Mouse (Mus musculus) MEL (cell line): ENCODE results near the gene Gm20388. TPM values are rescaled to one million over a fixed set of nuclear protein-coding genes. Genes with fewer than 3 reads are reported as not detected.

Source experiments
- DNase-seq: peaks from one replicate; pipeline ENCODE4 v3.0.0; 2011; ENCODE audit warnings: low read depth, low spot score
- H3K27ac ChIP-seq: 2 replicates; pipeline ENCODE4 v1.5.1; 2012; ENCODE audit warnings: low read depth, mild to moderate bottlenecking, control low read depth, low read length, moderate library complexity; ENCODE audit not compliant: control insufficient read depth
- H3K27me3 ChIP-seq, 2 experiments: fragments of 150-350 bp in 1 of 2; sonication (generic) in 1 of 2; 2 replicates each; pipeline ENCODE4 v1.6.1; 2012; ENCODE audit warnings: low read length in 2 of 2, mild to moderate bottlenecking in 2 of 2, improper control_type of control experiment in 1 of 2, moderate library complexity in 1 of 2; ENCODE audit not compliant: insufficient read depth in 2 of 2, control insufficient read depth in 1 of 2
- H3K36me3 ChIP-seq, 2 experiments: 2 replicates each; pipeline ENCODE4 v1.6.1; 2012 to 2014; ENCODE audit warnings: low read length in 2 of 2, improper control_type of control experiment in 1 of 2, inconsistent platforms in 1 of 2, mild to moderate bottlenecking in 1 of 2; ENCODE audit not compliant: insufficient read depth in 2 of 2, control insufficient read depth in 1 of 2
- H3K4me1 ChIP-seq, 2 experiments: fragments of 150-350 bp in 1 of 2; sonication (generic) in 1 of 2; 2 replicates each; pipeline ENCODE4 v1.6.1; 2012; ENCODE audit warnings: low read length in 2 of 2, improper control_type of control experiment in 1 of 2, mild to moderate bottlenecking in 1 of 2; ENCODE audit not compliant: insufficient read depth in 2 of 2, control insufficient read depth in 1 of 2
- H3K4me3 ChIP-seq, 2 experiments: fragments of 150-350 bp in 1 of 2; sonication (generic) in 1 of 2; 2 replicates each; pipeline ENCODE4 v1.5.1; 2012; ENCODE audit warnings: low read depth in 2 of 2, low read length in 2 of 2, mild to moderate bottlenecking in 2 of 2, moderate library complexity in 2 of 2, control low read depth in 1 of 2, improper control_type of control experiment in 1 of 2; ENCODE audit not compliant: control insufficient read depth in 1 of 2, insufficient read depth in 1 of 2
- H3K79me2 ChIP-seq: 2 replicates; pipeline ENCODE4 v1.6.1; 2012; ENCODE audit warnings: mild to moderate bottlenecking, low read length, moderate library complexity; ENCODE audit not compliant: control insufficient read depth, poor library complexity, insufficient read depth
- H3K9ac ChIP-seq: 2 replicates; pipeline ENCODE4 v1.6.1; 2012; ENCODE audit warnings: low read depth, mild to moderate bottlenecking, control low read depth, low read length, moderate library complexity; ENCODE audit not compliant: control insufficient read depth, poor library complexity, severe bottlenecking
- H3K9me3 ChIP-seq: fragments of 150-350 bp; sonication (generic); replicated peaks from 2 replicates; pipeline ENCODE4 v1.6.1; 2012; ENCODE audit warnings: mild to moderate bottlenecking, low read length, improper control_type of control experiment, moderate library complexity; ENCODE audit not compliant: insufficient read depth
- CHD1 ChIP-seq: IDR thresholded peaks from 2 replicates; pipeline ENCODE4 v1.6.1; 2012; ENCODE audit warnings: low read depth, mild to moderate bottlenecking, inconsistent platforms, low read length, improper control_type of control experiment
- CHD2 ChIP-seq: IDR thresholded peaks from 2 replicates; pipeline ENCODE4 v1.6.1; 2011; ENCODE audit warnings: low read length, improper control_type of control experiment
- CTCF ChIP-seq, 3 experiments: IDR thresholded peaks in 2 of 3; conservative IDR thresholded peaks in 1 of 3; 2 replicates each; pipeline ENCODE4 v1.5.1; 2011 to 2012; ENCODE audit warnings: low read length in 3 of 3, low read depth in 2 of 3, mild to moderate bottlenecking in 2 of 3, improper control_type of control experiment in 1 of 3, inconsistent platforms in 1 of 3, mixed read lengths in 1 of 3, moderate library complexity in 1 of 3; ENCODE audit not compliant: control insufficient read depth in 1 of 3, insufficient read depth in 1 of 3, poor library complexity in 1 of 3, severe bottlenecking in 1 of 3
- E2F4 ChIP-seq: IDR thresholded peaks from 2 replicates; pipeline ENCODE4 v1.6.1; 2011; ENCODE audit warnings: low read depth, low read length, improper control_type of control experiment, borderline replicate concordance
- EP300 ChIP-seq, 2 experiments: IDR thresholded peaks; 2 replicates each; pipeline ENCODE4 v1.6.1; 2011; ENCODE audit warnings: improper control_type of control experiment in 2 of 2, low read length in 2 of 2, low read depth in 1 of 2, mild to moderate bottlenecking in 1 of 2
- ETS1 ChIP-seq: IDR thresholded peaks from 2 replicates; pipeline ENCODE4 v1.6.1; 2012; ENCODE audit warnings: low read depth, mild to moderate bottlenecking, inconsistent platforms, low read length, improper control_type of control experiment, moderate library complexity
- GATA1 ChIP-seq: IDR thresholded peaks from 2 replicates; pipeline ENCODE4 v1.6.1; 2011; ENCODE audit warnings: low read depth, low read length, improper control_type of control experiment
- JUND ChIP-seq: IDR thresholded peaks from 2 replicates; pipeline ENCODE4 v1.6.1; 2011; ENCODE audit warnings: low read depth, mild to moderate bottlenecking, improper control_type of control experiment, low read length
- MAFK ChIP-seq: IDR thresholded peaks from 2 replicates; pipeline ENCODE4 v1.6.1; 2011; ENCODE audit warnings: low read depth, mild to moderate bottlenecking, low read length, improper control_type of control experiment, borderline replicate concordance
- MAX ChIP-seq: IDR thresholded peaks from 2 replicates; pipeline ENCODE4 v1.6.1; 2011; ENCODE audit warnings: low read length, improper control_type of control experiment
- MAZ ChIP-seq: IDR thresholded peaks from 2 replicates; pipeline ENCODE4 v1.6.1; 2012; ENCODE audit warnings: low read depth, mild to moderate bottlenecking, inconsistent platforms, low read length, improper control_type of control experiment
- MEF2A ChIP-seq: IDR thresholded peaks from 2 replicates; pipeline ENCODE4 v1.6.1; 2014; ENCODE audit warnings: low read depth, mild to moderate bottlenecking, inconsistent platforms, low read length, improper control_type of control experiment; ENCODE audit not compliant: poor library complexity, insufficient replicate concordance, severe bottlenecking; ENCODE audit errors: extremely low read depth
- MXI1 ChIP-seq: IDR thresholded peaks from 2 replicates; pipeline ENCODE4 v1.6.1; 2011; ENCODE audit warnings: mild to moderate bottlenecking, low read depth, low read length, improper control_type of control experiment
- MYB ChIP-seq: IDR thresholded peaks from 2 replicates; pipeline ENCODE4 v1.6.1; 2011; ENCODE audit warnings: mild to moderate bottlenecking, low read depth, low read length, improper control_type of control experiment
- MYC ChIP-seq: IDR thresholded peaks from 2 replicates; pipeline ENCODE4 v1.6.1; 2011; ENCODE audit warnings: low read depth, mild to moderate bottlenecking, low read length, improper control_type of control experiment, moderate library complexity
- NRF1 ChIP-seq: IDR thresholded peaks from 2 replicates; pipeline ENCODE4 v1.6.1; 2014; ENCODE audit warnings: low read depth, mild to moderate bottlenecking, inconsistent platforms, low read length, improper control_type of control experiment, moderate library complexity; ENCODE audit not compliant: poor library complexity, insufficient read depth, severe bottlenecking
- POLR2AphosphoS5 ChIP-seq: IDR thresholded peaks from 2 replicates; pipeline ENCODE4 v1.6.1; 2012; ENCODE audit warnings: low read depth, borderline replicate concordance, mild to moderate bottlenecking, inconsistent platforms, low read length, moderate library complexity, mixed read lengths
- TCF12 ChIP-seq: IDR thresholded peaks from 2 replicates; pipeline ENCODE4 v1.6.1; 2014; ENCODE audit warnings: low read depth, mild to moderate bottlenecking, inconsistent platforms, low read length, improper control_type of control experiment, moderate library complexity
- USF1 ChIP-seq: IDR thresholded peaks from 2 replicates; pipeline ENCODE4 v1.6.1; 2014; ENCODE audit warnings: low read depth, mild to moderate bottlenecking, inconsistent platforms, low read length, improper control_type of control experiment, moderate library complexity
- ZC3H11A ChIP-seq: IDR thresholded peaks from 2 replicates; pipeline ENCODE4 v1.6.1; 2012; ENCODE audit warnings: low read depth, mild to moderate bottlenecking, inconsistent platforms, low read length, improper control_type of control experiment
- ZKSCAN1 ChIP-seq: IDR thresholded peaks from 2 replicates; pipeline ENCODE4 v1.6.1; 2012; ENCODE audit warnings: low read depth, mild to moderate bottlenecking, inconsistent platforms, low read length, improper control_type of control experiment, moderate library complexity
- ZMIZ1 ChIP-seq: IDR thresholded peaks from 2 replicates; pipeline ENCODE4 v1.6.1; 2012; ENCODE audit warnings: low read depth, mild to moderate bottlenecking, inconsistent platforms, low read length, improper control_type of control experiment, moderate library complexity
- ZNF384 ChIP-seq: IDR thresholded peaks from 2 replicates; pipeline ENCODE4 v1.6.1; 2012; ENCODE audit warnings: low read depth, mild to moderate bottlenecking, inconsistent platforms, low read length, improper control_type of control experiment
- polyA plus RNA-seq, 2 experiments: library from polyadenylated mRNA; stranded (reverse) in 1 of 2; unstranded in 1 of 2; fragments of >175 nt in 1 of 2; fragments of >200 nt in 1 of 2; gene quantifications; 2 replicates each; pipeline versions ENCODE4 v1.2.1 to v1.2.4; 2012; ENCODE audit warnings: low replicate concordance in 2 of 2, low read depth in 1 of 2; ENCODE audit not compliant: insufficient read length in 2 of 2, insufficient read depth in 1 of 2, missing spikeins in 1 of 2
- total RNA-seq: library from RNA; depleted of rRNA; stranded (reverse); fragments of 300-350 nt; gene quantifications from 2 replicates; pipeline ENCODE4 v1.2.3, GENCODE M21; 2012

Gm20388 gene
- total and polyA plus RNA-seq, 3 experiments = 11.1 to 17.8 TPM; not detected in 1

DNA sequence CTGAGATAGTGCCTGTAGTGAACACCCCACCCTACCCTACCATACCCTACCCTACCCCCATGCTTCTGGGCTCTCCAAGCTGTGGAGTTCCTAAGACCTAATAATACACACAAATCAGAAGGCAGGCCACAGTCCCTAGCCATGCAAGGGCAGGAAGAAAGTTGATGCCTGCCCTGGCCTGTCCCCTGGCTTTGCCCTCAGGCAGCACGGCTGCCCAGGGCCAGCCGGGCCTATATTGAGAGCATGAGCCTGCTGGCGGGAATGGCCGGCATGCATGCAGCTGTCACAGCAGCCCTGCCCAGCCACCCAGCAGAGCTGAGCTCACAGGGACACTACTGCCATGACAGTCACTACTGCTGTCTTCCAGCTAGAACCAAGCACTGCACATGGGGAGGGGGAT lies 3972.5 kb downstream of the Gm20388 start:
- peaks cover 0 to 2% of the 10 kb centered on the region in 2 experiments; a peak in 1 of 4 replicates for H3K4me1 ChIP-seq
- H3K9ac ChIP-seq = no peak overlapping the region
- no peaks in the 10 kb centered on the region for H3K9me3 ChIP-seq
- peaks cover 2 to 5% of the 10 kb centered on the region in 2 experiments; a peak in 2 of 4 replicates for H3K27me3 ChIP-seq
- DNase-seq = no peak
- no peaks in the 10 kb centered on the region; a peak in 1 of 4 replicates for H3K36me3 ChIP-seq
- H3K27ac ChIP-seq = no peak overlapping the region
- H3K4me3 ChIP-seq = no peak overlapping the region
- H3K79me2 ChIP-seq = no peaks in the 10 kb centered on the region
- TF ChIP-seq EP300 (IDR thresholded peaks at IDR 0.05; ENCODE audit: low read depth in 1 of 2, low read length in 2 of 2) (no peak), GATA1 (no peak), ZNF384 (no peak), NRF1 (no peak), ZKSCAN1 (no peak), MAZ (no peak), JUND (no peak), ZMIZ1 (no peak), CHD2 (no peak), MEF2A (no peak), POLR2AphosphoS5 (no peak), ZC3H11A (no peak), MXI1 (no peak), MYB (no peak), ETS1 (no peak)

GRCm38 (mm10) chr8:123884721-123885565 lies 3974.3 kb downstream of the Gm20388 start:
- H3K36me3 ChIP-seq = no peaks in the 10 kb centered on the region; a peak in 1 of 4 replicates

More at GRCm38 (mm10) chr8:123884721-123885565, 3974.3 kb downstream of the Gm20388 start:
- no peak for DNase-seq
- Histone ChIP-seq H3K9ac (no peak overlapping the region), H3K4me3 (no peak overlapping the region), H3K9me3 (no peaks in the 10 kb centered on the region), H3K27ac (no peak overlapping the region), H3K4me1 (peaks cover 0 to 2% of the 10 kb centered on the region in 2 experiments; a peak in 1 of 4 replicates), H3K27me3 (peaks cover 2 to 7% of the 10 kb centered on the region in 2 experiments; a peak in 2 of 4 replicates), H3K79me2 (no peaks in the 10 kb centered on the region)
- TF ChIP-seq CTCF (IDR thresholded peaks at IDR 0.05 in 2 of 3, conservative IDR thresholded peaks at IDR 0.05 in 1 of 3; ENCODE audit: control insufficient read depth in 1 of 3, insufficient read depth in 1 of 3, low read depth in 2 of 3, low read length in 3 of 3, poor library complexity in 1 of 3, severe bottlenecking in 1 of 3) (no peak), USF1 (no peak), MAX (no peak), MXI1 (no peak), ZNF384 (no peak), MAZ (no peak), CHD1 (no peak), MAFK (no peak), E2F4 (no peak), ZMIZ1 (no peak), MYC (no peak), ZC3H11A (no peak), GATA1 (no peak), POLR2AphosphoS5 (no peak), TCF12 (no peak)
